Mouse (Mus musculus): ENCODE measurements around the gene H2-Q10. TPM values are rescaled to one million over a fixed set of nuclear protein-coding genes. Genes with fewer than 3 reads are reported as not detected.
"Not testable (repeated sequence)": the region's sequence is repeated elsewhere in the genome, so short reads cannot be mapped to it uniquely, and the experiment has no call there.

The H2-Q10 gene
- polyA plus RNA-seq, 1 experiment, result 8.3 TPM

GRCm38 (mm10) chr17:35432167-35432566 is 37.7 kb upstream of the H2-Q10 start:
- 86% methylated on average over 3 of the region's 3 CpGs for WGBS
- H3K27me3 ChIP-seq (replicated peaks; ENCODE audit: control insufficient read depth, insufficient read depth, low read length); H3K36me3 ChIP-seq (ENCODE audit: control insufficient read depth, insufficient read depth, low read length); DNase-seq; H3K27ac ChIP-seq (ENCODE audit: insufficient read depth, low read depth, low read length); H3K4me1 ChIP-seq (ENCODE audit: control insufficient read depth, insufficient read depth, low read length); H3K4me3 ChIP-seq (ENCODE audit: insufficient read depth, low read depth, low read length): not testable (repeated sequence)

- not testable (repeated sequence) for H3K4me3 ChIP-seq (ENCODE audit: insufficient read depth, low read depth, low read length); H3K27ac ChIP-seq (ENCODE audit: insufficient read depth, low read depth, low read length); H3K36me3 ChIP-seq (ENCODE audit: control insufficient read depth, insufficient read depth, low read length); H3K4me1 ChIP-seq (ENCODE audit: control insufficient read depth, insufficient read depth, low read length); H3K27me3 ChIP-seq (replicated peaks; ENCODE audit: control insufficient read depth, insufficient read depth, low read length); DNase-seq
- TF ChIP-seq CTCF (conservative IDR thresholded peaks at IDR 0.05; ENCODE audit: insufficient read depth, insufficient read length, low read depth, low read length), result peak; percentile 46
- 12% methylated on average over 8 of the region's 8 CpGs for WGBS
These were observed 35.1 kb upstream of the H2-Q10 start for GRCm38 (mm10) chr17:35434836-35435235.

- DNase-seq; H3K36me3 ChIP-seq (ENCODE audit: control insufficient read depth, insufficient read depth, low read length); H3K4me3 ChIP-seq (ENCODE audit: insufficient read depth, low read depth, low read length); H3K27ac ChIP-seq (ENCODE audit: insufficient read depth, low read depth, low read length); H3K4me1 ChIP-seq (ENCODE audit: control insufficient read depth, insufficient read depth, low read length); H3K27me3 ChIP-seq (replicated peaks; ENCODE audit: control insufficient read depth, insufficient read depth, low read length): not testable (repeated sequence)
- 79% methylated on average over 3 of the region's 3 CpGs for WGBS
These were observed 34.3 kb upstream of the H2-Q10 start for GRCm38 (mm10) chr17:35435577-35435976.

GRCm38 (mm10) chr17:35437386-35437936 is 32.4 kb upstream of the H2-Q10 start:
- not testable (repeated sequence) for H3K27ac ChIP-seq (ENCODE audit: insufficient read depth, low read depth, low read length)

GRCm38 (mm10) chr17:35438395-35438794 is 31.5 kb upstream of the H2-Q10 start:
- not testable (repeated sequence) for H3K36me3 ChIP-seq (ENCODE audit: control insufficient read depth, insufficient read depth, low read length); DNase-seq; H3K27ac ChIP-seq (ENCODE audit: insufficient read depth, low read depth, low read length); H3K27me3 ChIP-seq (replicated peaks; ENCODE audit: control insufficient read depth, insufficient read depth, low read length); H3K4me3 ChIP-seq (ENCODE audit: insufficient read depth, low read depth, low read length); H3K4me1 ChIP-seq (ENCODE audit: control insufficient read depth, insufficient read depth, low read length)
- WGBS, result over 99% methylated on average over 3 of the region's 3 CpGs

More at GRCm38 (mm10) chr17:35437386-35437936, 32.4 kb upstream of the H2-Q10 start:
- not testable (repeated sequence) for H3K36me3 ChIP-seq (ENCODE audit: control insufficient read depth, insufficient read depth, low read length); H3K4me1 ChIP-seq (ENCODE audit: control insufficient read depth, insufficient read depth, low read length); H3K4me3 ChIP-seq (ENCODE audit: insufficient read depth, low read depth, low read length); DNase-seq; H3K27me3 ChIP-seq (replicated peaks; ENCODE audit: control insufficient read depth, insufficient read depth, low read length)
- WGBS, result 63% methylated on average over 1 of the region's 1 CpGs

- not testable (repeated sequence) for H3K27me3 ChIP-seq (replicated peaks; ENCODE audit: control insufficient read depth, insufficient read depth, low read length); H3K27ac ChIP-seq (ENCODE audit: insufficient read depth, low read depth, low read length); H3K36me3 ChIP-seq (ENCODE audit: control insufficient read depth, insufficient read depth, low read length); H3K4me1 ChIP-seq (ENCODE audit: control insufficient read depth, insufficient read depth, low read length)
- DNase-seq, result peak; percentile 91
- 4% methylated on average over 18 of the region's 18 CpGs for WGBS
- H3K4me3 ChIP-seq (ENCODE audit: insufficient read depth, low read depth, low read length), result peak within 1 kb of the TSS; percentile 37
These were observed 31.0 kb upstream of the H2-Q10 start, which contains the start of gene H2-Q7 for GRCm38 (mm10) chr17:35438885-35439284. Gene H2-Q7, plus strand, starts transcription at chr17:35439155.

- H3K4me3 ChIP-seq (ENCODE audit: insufficient read depth, low read depth, low read length), result peak overlapping the region; percentile 37
- H3K27me3 ChIP-seq (replicated peaks; ENCODE audit: control insufficient read depth, insufficient read depth, low read length); H3K36me3 ChIP-seq (ENCODE audit: control insufficient read depth, insufficient read depth, low read length); H3K27ac ChIP-seq (ENCODE audit: insufficient read depth, low read depth, low read length); DNase-seq; H3K4me1 ChIP-seq (ENCODE audit: control insufficient read depth, insufficient read depth, low read length): not testable (repeated sequence)
- WGBS, result 2% methylated on average over 46 of the region's 48 CpGs
These were observed 30.6 kb upstream of the H2-Q10 start for GRCm38 (mm10) chr17:35439295-35439747.

- not testable (repeated sequence) for DNase-seq; H3K27ac ChIP-seq (ENCODE audit: insufficient read depth, low read depth, low read length); H3K4me1 ChIP-seq (ENCODE audit: control insufficient read depth, insufficient read depth, low read length); H3K27me3 ChIP-seq (replicated peaks; ENCODE audit: control insufficient read depth, insufficient read depth, low read length); H3K36me3 ChIP-seq (ENCODE audit: control insufficient read depth, insufficient read depth, low read length)
- peak overlapping the region; percentile 22; the same call in 1 of the 2 replicates for H3K4me3 ChIP-seq (ENCODE audit: insufficient read depth, low read depth, low read length)
- 61% methylated on average over 27 of the region's 27 CpGs for WGBS
These were observed 29.8 kb upstream of the H2-Q10 start for GRCm38 (mm10) chr17:35439925-35440645.

GRCm38 (mm10) chr17:35442376-35442775 is 27.5 kb upstream of the H2-Q10 start:
- not testable (repeated sequence) for H3K4me3 ChIP-seq (ENCODE audit: insufficient read depth, low read depth, low read length); H3K36me3 ChIP-seq (ENCODE audit: control insufficient read depth, insufficient read depth, low read length); DNase-seq; H3K4me1 ChIP-seq (ENCODE audit: control insufficient read depth, insufficient read depth, low read length); H3K27ac ChIP-seq (ENCODE audit: insufficient read depth, low read depth, low read length); H3K27me3 ChIP-seq (replicated peaks; ENCODE audit: control insufficient read depth, insufficient read depth, low read length)
- WGBS, result 91% methylated on average over 2 of the region's 2 CpGs

GRCm38 (mm10) chr17:35444510-35444909 is 25.4 kb upstream of the H2-Q10 start:
- not testable (repeated sequence) for H3K27me3 ChIP-seq (replicated peaks; ENCODE audit: control insufficient read depth, insufficient read depth, low read length); H3K4me1 ChIP-seq (ENCODE audit: control insufficient read depth, insufficient read depth, low read length); DNase-seq; H3K4me3 ChIP-seq (ENCODE audit: insufficient read depth, low read depth, low read length); H3K27ac ChIP-seq (ENCODE audit: insufficient read depth, low read depth, low read length); H3K36me3 ChIP-seq (ENCODE audit: control insufficient read depth, insufficient read depth, low read length)
- WGBS, result 91% methylated on average over 2 of the region's 2 CpGs

GRCm38 (mm10) chr17:35458247-35458646 is 11.6 kb upstream of the H2-Q10 start:
- H3K27ac ChIP-seq (ENCODE audit: insufficient read depth, low read depth, low read length); H3K4me3 ChIP-seq (ENCODE audit: insufficient read depth, low read depth, low read length); DNase-seq; H3K27me3 ChIP-seq (replicated peaks; ENCODE audit: control insufficient read depth, insufficient read depth, low read length); H3K4me1 ChIP-seq (ENCODE audit: control insufficient read depth, insufficient read depth, low read length); H3K36me3 ChIP-seq (ENCODE audit: control insufficient read depth, insufficient read depth, low read length): not testable (repeated sequence)
- WGBS, result no CpG with 5 or more reads among the region's 1 CpGs

Measured in kidney, adult 2 months (tissue).